Mouse (Mus musculus) ES-E14 (cell line): Measurements from ENCODE around the gene Chmp4b. TPM values are rescaled to one million over a fixed set of nuclear protein-coding genes. Genes with fewer than 3 reads are reported as not detected.

Experiments
- DNase-seq: peaks from one replicate; pipeline ENCODE4 v3.0.0-alpha.2; 2013; ENCODE audit warnings: low read depth, low spot score
- H3K27ac ChIP-seq: 2 replicates; pipeline ENCODE4 v1.5.1; 2012; ENCODE audit warnings: low read depth, mild to moderate bottlenecking, low read length, moderate library complexity, mixed read lengths; ENCODE audit not compliant: poor library complexity, insufficient read depth, severe bottlenecking
- H3K36me3 ChIP-seq: 2 replicates; pipeline ENCODE4 v1.6.1; 2012; ENCODE audit warnings: mild to moderate bottlenecking, low read length, moderate library complexity, mixed read lengths; ENCODE audit not compliant: control insufficient read depth, poor library complexity, insufficient read depth, severe bottlenecking
- H3K4me1 ChIP-seq, 2 experiments: fragments of 150-350 bp in 1 of 2; sonication (generic) in 1 of 2; 2 replicates each; pipeline ENCODE4 v1.6.1; 2012; ENCODE audit warnings: low read length in 2 of 2, mild to moderate bottlenecking in 1 of 2, mixed read lengths in 1 of 2; ENCODE audit not compliant: control insufficient read depth in 2 of 2, insufficient read depth in 2 of 2, poor library complexity in 1 of 2
- H3K4me3 ChIP-seq, 2 experiments: fragments of 150-350 bp in 1 of 2; sonication (generic) in 1 of 2; 2 replicates each; pipeline ENCODE4 v1.5.1; 2012; ENCODE audit warnings: low read length in 2 of 2, low read depth in 1 of 2, mild to moderate bottlenecking in 1 of 2, mixed read lengths in 1 of 2; ENCODE audit not compliant: insufficient read depth in 1 of 2, poor library complexity in 1 of 2, severe bottlenecking in 1 of 2
- H3K9ac ChIP-seq: 2 replicates; pipeline ENCODE4 v1.6.1; 2012; ENCODE audit warnings: low read depth, mild to moderate bottlenecking, low read length, mixed read lengths; ENCODE audit not compliant: poor library complexity, insufficient read depth, severe bottlenecking
- H3K9me3 ChIP-seq: fragments of 150-350 bp; sonication (generic); 2 replicates; pipeline ENCODE4 v1.6.1; 2012; ENCODE audit warnings: low read depth, mild to moderate bottlenecking, low read length; ENCODE audit not compliant: control insufficient read depth, insufficient read depth
- CHD2 ChIP-seq: IDR thresholded peaks from 2 replicates; pipeline ENCODE4 v1.6.1; 2014; ENCODE audit warnings: mild to moderate bottlenecking, low read depth, low read length, inconsistent platforms
- HCFC1 ChIP-seq: IDR thresholded peaks from 2 replicates; pipeline ENCODE4 v1.6.1; 2012; ENCODE audit warnings: low read length, inconsistent platforms, borderline replicate concordance; ENCODE audit not compliant: insufficient read depth
- MAFK ChIP-seq: IDR thresholded peaks from 2 replicates; pipeline ENCODE4 v1.6.1; 2014; ENCODE audit warnings: mild to moderate bottlenecking, low read depth, low read length, inconsistent platforms; ENCODE audit not compliant: insufficient read depth
- ZC3H11A ChIP-seq: IDR thresholded peaks from 2 replicates; pipeline ENCODE4 v1.6.1; 2012; ENCODE audit warnings: low read depth, mild to moderate bottlenecking, inconsistent platforms, low read length, borderline replicate concordance
- ZNF384 ChIP-seq: IDR thresholded peaks from 2 replicates; pipeline ENCODE4 v1.6.1; 2012; ENCODE audit warnings: low read depth, low read length, inconsistent platforms
- in situ Hi-C, 2 experiments: fragments of 600-800 bp; cut with MboI; formaldehyde crosslinking; loops; one replicate each; pipeline ENCODE4 v1.15.1; 2025; ENCODE audit warnings: low sequenced_read_pairs in 2 of 2, inconsistent platforms in 1 of 2; ENCODE audit not compliant: unreplicated experiment in 2 of 2
- total RNA-seq: library from RNA; depleted of rRNA; stranded (reverse); fragments of 300-350 nt; gene quantifications from 2 replicates; pipeline ENCODE4 v1.2.3, GENCODE M21; 2012

The Chmp4b gene
- total RNA-seq, 1 experiment = 94.3 TPM

- Histone ChIP-seq H3K36me3 (no peaks in the 10 kb centered on the region), H3K4me1 (peaks cover 2 to 12% of the 10 kb centered on the region in 2 experiments; a peak in 3 of 4 replicates), H3K4me3 (no peak overlapping the region), H3K9ac (no peak overlapping the region), H3K27ac (no peak overlapping the region), H3K9me3 (no peaks in the 10 kb centered on the region)
- in situ Hi-C loops = loop anchor here in 1 of 2 experiments (25.0 kb wide), 1 partner anchor 217 kb away; no protein-coding TSS in a partner anchor
- TF ChIP-seq HCFC1 (no peak), ZNF384 (no peak), CHD2 (no peak)
- no peak for DNase-seq
These were observed 68.8 kb downstream of the Chmp4b start for GRCm38 (mm10) chr2:154720315-154720714.

GRCm38 (mm10) chr2:154723473-154723872 lies 72.0 kb downstream of the Chmp4b start:
- no peak overlapping the region for H3K27ac ChIP-seq
- TF ChIP-seq ZNF384 = no peak
- TF ChIP-seq CHD2 = no peak
- no peak for TF ChIP-seq ZC3H11A
- H3K9me3 ChIP-seq = no peaks in the 10 kb centered on the region
- H3K36me3 ChIP-seq = no peaks in the 10 kb centered on the region
- in situ Hi-C loops = loop anchor here in 1 of 2 experiments (25.0 kb wide), 1 partner anchor 214 kb away; no protein-coding TSS in a partner anchor
- no peak overlapping the region for H3K9ac ChIP-seq
- H3K4me1 ChIP-seq = peaks cover 2 to 16% of the 10 kb centered on the region in 2 experiments; a peak in 3 of 4 replicates
- no peak overlapping the region for H3K4me3 ChIP-seq
- no peak for DNase-seq

- DNase-seq = no peak
- H3K27ac ChIP-seq = no peak overlapping the region
- in situ Hi-C loops = no loop called here
- H3K9me3 ChIP-seq = no peaks in the 10 kb centered on the region
- H3K36me3 ChIP-seq = no peaks in the 10 kb centered on the region
- peaks cover 0 to 14% of the 10 kb centered on the region in 2 experiments; a peak in 2 of 4 replicates for H3K4me1 ChIP-seq
- no peak for TF ChIP-seq ZNF384
- no peak for TF ChIP-seq ZC3H11A
- no peak for TF ChIP-seq CHD2
- no peak for TF ChIP-seq HCFC1
- no peak overlapping the region for H3K4me3 ChIP-seq
- H3K9ac ChIP-seq = no peak overlapping the region
These were observed 78.2 kb downstream of the Chmp4b start for GRCm38 (mm10) chr2:154729737-154730136.

GRCm38 (mm10) chr2:154730841-154731240 lies 79.3 kb downstream of the Chmp4b start:
- H3K36me3 ChIP-seq = no peaks in the 10 kb centered on the region
- in situ Hi-C loops = no loop called here
- peaks cover 0 to 10% of the 10 kb centered on the region in 2 experiments; a peak in 2 of 4 replicates for H3K4me1 ChIP-seq
- H3K4me3 ChIP-seq = no peak overlapping the region
- no peaks in the 10 kb centered on the region for H3K9me3 ChIP-seq
- no peak overlapping the region for H3K27ac ChIP-seq
- TF ChIP-seq CHD2 (no peak), HCFC1 (no peak), MAFK (no peak), ZNF384 (no peak), ZC3H11A (no peak)
- no peak for DNase-seq
- H3K9ac ChIP-seq = no peak overlapping the region

- Histone ChIP-seq H3K36me3 (no peaks in the 10 kb centered on the region), H3K4me3 (no peak overlapping the region), H3K27ac (no peak overlapping the region), H3K9ac (no peak overlapping the region), H3K9me3 (no peaks in the 10 kb centered on the region), H3K4me1 (peaks cover 0 to 8% of the 10 kb centered on the region in 2 experiments; a peak in 2 of 4 replicates)
- TF ChIP-seq ZNF384 (no peak), ZC3H11A (no peak)
- no peak for DNase-seq
- in situ Hi-C loops = no loop called here
These were observed 80.4 kb downstream of the Chmp4b start for GRCm38 (mm10) chr2:154731916-154732315.
